Mouse (Mus musculus) heart, postnatal 10 days (tissue): ENCODE measurements at regions not wholly inside any gene's neighbourhood (a gene's known extent, or its start where the extent isn't known, plus 50 kb on each side); places are given as distances from the start of the nearest gene placed in this dataset.

Experiments
- DNase-seq, 2 experiments: peaks; one replicate each; pipeline ENCODE4 v3.0.0; 2021
- intact Hi-C: fragments of 180-260 bp; cut with DNase I; formaldehyde crosslinking; loops from one replicate; pipeline ENCODE4 v1.15.1; 2025

- intact Hi-C loops: no loop called here
- peak; percentile 49 to 61 for DNase-seq
These were observed 86.3 kb downstream of the D16Ertd472e start for GRCm38 (mm10) chr16:78490245-78490644.

GRCm38 (mm10) chr16:78489604-78490003 lies 86.9 kb downstream of the D16Ertd472e start:
- no peak for DNase-seq
- intact Hi-C loops: no loop called here

GRCm38 (mm10) chr16:78486531-78486930 lies 90.0 kb downstream of the D16Ertd472e start:
- intact Hi-C loops: no loop called here

GRCm38 (mm10) chr16:78484319-78484718 lies 92.2 kb downstream of the D16Ertd472e start:
- DNase-seq: no peak
- intact Hi-C loops: no loop called here

More at GRCm38 (mm10) chr16:78486531-78486930, 90.0 kb downstream of the D16Ertd472e start:
- no peak for DNase-seq

GRCm38 (mm10) chr16:78481571-78481970 lies 94.9 kb downstream of the D16Ertd472e start:
- DNase-seq: no peak
- intact Hi-C loops: no loop called here

- DNase-seq: no peak
- intact Hi-C loops: no loop called here
These were observed 95.4 kb downstream of the D16Ertd472e start for GRCm38 (mm10) chr16:78481065-78481464.

- intact Hi-C loops: no loop called here
- DNase-seq: no peak
These were observed 96.2 kb downstream of the D16Ertd472e start for GRCm38 (mm10) chr16:78480261-78480660.

GRCm38 (mm10) chr16:78473456-78473855 lies 96.5 kb upstream of the Btg3 start:
- no peak for DNase-seq
- intact Hi-C loops: no loop called here

GRCm38 (mm10) chr16:78459996-78460395 lies 83.0 kb upstream of the Btg3 start:
- DNase-seq: no peak
- intact Hi-C loops: no loop called here

- intact Hi-C loops: loop anchor here (1.0 kb wide), 1 partner anchor 119 kb away; the partner anchor contains the start of gene D16Ertd472e
- no peak for DNase-seq
These were observed 80.7 kb upstream of the Btg3 start for GRCm38 (mm10) chr16:78457731-78458151.

- DNase-seq: peak in 1 of 2 experiments; percentile 30
- intact Hi-C loops: no loop called here
These were observed 79.4 kb upstream of the Btg3 start for GRCm38 (mm10) chr16:78456345-78456744.

- DNase-seq: no peak
- intact Hi-C loops: loop anchor here (5.0 kb wide), 1 partner anchor 257 kb away; no protein-coding TSS in a partner anchor
These were observed 77.5 kb upstream of the Btg3 start for GRCm38 (mm10) chr16:78454509-78454908.

- intact Hi-C loops: loop anchor here (1.0 to 5.0 kb wide), 3 partner anchors 174 to 255 kb away; no protein-coding TSS in a partner anchor
- peak; percentile 70 to 80 for DNase-seq
These were observed 75.3 kb upstream of the Btg3 start for GRCm38 (mm10) chr16:78452303-78452702.

GRCm38 (mm10) chr16:78451750-78452149 lies 74.8 kb upstream of the Btg3 start:
- peak in 1 of 2 experiments; percentile 13 for DNase-seq
- intact Hi-C loops: loop anchor here (1.0 to 5.0 kb wide), 3 partner anchors 175 to 254 kb away; no protein-coding TSS in a partner anchor

- peak in 1 of 2 experiments; percentile 11 for DNase-seq
- intact Hi-C loops: loop anchor here (5.0 kb wide), 1 partner anchor 254 kb away; no protein-coding TSS in a partner anchor
These were observed 74.3 kb upstream of the Btg3 start for GRCm38 (mm10) chr16:78451251-78451650.

- intact Hi-C loops: no loop called here
- DNase-seq: no peak
These were observed 72.2 kb upstream of the Btg3 start for GRCm38 (mm10) chr16:78449231-78449630.

- DNase-seq: no peak
- intact Hi-C loops: no loop called here
These were observed 66.3 kb upstream of the Btg3 start for GRCm38 (mm10) chr16:78443262-78443661.

- no peak for DNase-seq
- intact Hi-C loops: no loop called here
These were observed 65.8 kb upstream of the Btg3 start for GRCm38 (mm10) chr16:78442830-78443229.

GRCm38 (mm10) chr16:78441961-78442360 lies 65.0 kb upstream of the Btg3 start:
- intact Hi-C loops: no loop called here
- no peak for DNase-seq

- no peak for DNase-seq
- intact Hi-C loops: no loop called here
These were observed 58.7 kb upstream of the Btg3 start for GRCm38 (mm10) chr16:78435707-78436106.

- peak; percentile 57 to 63 for DNase-seq
- intact Hi-C loops: loop anchor here (5.0 kb wide), 1 partner anchor 50 kb away; the partner anchor contains the start of gene Btg3
These were observed 50.6 kb upstream of the Btg3 start for GRCm38 (mm10) chr16:78427470-78428041.
